Mouse (Mus musculus): ENCODE measurements around the gene Ttc17. TPM values are rescaled to one million over a fixed set of nuclear protein-coding genes. Genes with fewer than 3 reads are reported as not detected.
A peak's percentile ranks its signal among the peaks of the same experiment; 100 is the strongest.

Gene Ttc17
- polyA plus RNA-seq, 1 experiment from 2014 or later = 24.6 TPM

- peaks cover 18% of the 10 kb centered on the region for H3K4me1 ChIP-seq
- no peak overlapping the region for H3K4me2 ChIP-seq
- peak; percentile 73 for ATAC-seq (ENCODE audit: low FRiP score)
- H3K27me3 ChIP-seq (replicated peaks) = no peaks in the 10 kb centered on the region
- H3K9me3 ChIP-seq (replicated peaks) = no peaks in the 10 kb centered on the region
- H3K36me3 ChIP-seq = no peaks in the 10 kb centered on the region
- no peak overlapping the region for H3K4me3 ChIP-seq (replicated peaks)
- H3K9ac ChIP-seq (replicated peaks) = no peak overlapping the region
- no peak overlapping the region for H3K27ac ChIP-seq (replicated peaks)
- 2% methylated on average over 2 of the region's 2 CpGs for WGBS
These were observed 117.3 kb downstream of the Ttc17 start for GRCm38 (mm10) chr2:94289169-94289568.

GRCm38 (mm10) chr2:94288086-94288485 lies 118.4 kb downstream of the Ttc17 start:
- H3K4me3 ChIP-seq (replicated peaks) = no peak overlapping the region
- H3K27ac ChIP-seq (replicated peaks) = no peak overlapping the region
- H3K9me3 ChIP-seq (replicated peaks) = no peaks in the 10 kb centered on the region
- H3K36me3 ChIP-seq = no peaks in the 10 kb centered on the region
- H3K27me3 ChIP-seq (replicated peaks) = no peaks in the 10 kb centered on the region
- no peak overlapping the region for H3K4me2 ChIP-seq
- 43% methylated on average over 5 of the region's 5 CpGs for WGBS
- no peak for ATAC-seq (ENCODE audit: low FRiP score)
- H3K4me1 ChIP-seq = peaks cover 18% of the 10 kb centered on the region
- no peak overlapping the region for H3K9ac ChIP-seq (replicated peaks)

GRCm38 (mm10) chr2:94287435-94287834 lies 119.1 kb downstream of the Ttc17 start:
- WGBS = 83% methylated on average over 7 of the region's 7 CpGs
- no peak for ATAC-seq (ENCODE audit: low FRiP score)
- no peaks in the 10 kb centered on the region for H3K36me3 ChIP-seq
- no peak overlapping the region for H3K4me2 ChIP-seq
- no peak overlapping the region for H3K4me3 ChIP-seq (replicated peaks)
- no peak overlapping the region for H3K27ac ChIP-seq (replicated peaks)
- H3K9ac ChIP-seq (replicated peaks) = no peak overlapping the region
- H3K9me3 ChIP-seq (replicated peaks) = no peaks in the 10 kb centered on the region
- no peaks in the 10 kb centered on the region for H3K27me3 ChIP-seq (replicated peaks)
- peaks cover 18% of the 10 kb centered on the region for H3K4me1 ChIP-seq

- Histone ChIP-seq H3K4me3 (replicated peaks) (no peak overlapping the region), H3K36me3 (no peaks in the 10 kb centered on the region), H3K27me3 (replicated peaks) (no peaks in the 10 kb centered on the region), H3K4me2 (no peak overlapping the region), H3K4me1 (no peaks in the 10 kb centered on the region), H3K9ac (replicated peaks) (no peak overlapping the region), H3K9me3 (replicated peaks) (no peaks in the 10 kb centered on the region), H3K27ac (replicated peaks) (no peak overlapping the region)
- ATAC-seq (ENCODE audit: low FRiP score) = no peak
- WGBS = 85% methylated on average over 6 of the region's 6 CpGs
These were observed 123.0 kb downstream of the Ttc17 start for GRCm38 (mm10) chr2:94283526-94283925.

GRCm38 (mm10) chr2:94279596-94279995 lies 126.9 kb downstream of the Ttc17 start:
- H3K4me3 ChIP-seq (replicated peaks) = no peak overlapping the region
- no peak overlapping the region for H3K4me2 ChIP-seq
- no peak overlapping the region for H3K9ac ChIP-seq (replicated peaks)
- WGBS = 89% methylated on average over 5 of the region's 5 CpGs
- H3K27me3 ChIP-seq (replicated peaks) = no peaks in the 10 kb centered on the region
- H3K9me3 ChIP-seq (replicated peaks) = no peaks in the 10 kb centered on the region
- H3K36me3 ChIP-seq = no peaks in the 10 kb centered on the region
- no peaks in the 10 kb centered on the region for H3K4me1 ChIP-seq
- no peak overlapping the region for H3K27ac ChIP-seq (replicated peaks)
- ATAC-seq (ENCODE audit: low FRiP score) = no peak

- 77% methylated on average over 4 of the region's 4 CpGs for WGBS
- no peak overlapping the region for H3K27ac ChIP-seq (replicated peaks)
These were observed 130.4 kb downstream of the Ttc17 start for GRCm38 (mm10) chr2:94276103-94276502.

GRCm38 (mm10) chr2:94275658-94276057 lies 130.8 kb downstream of the Ttc17 start:
- no peak overlapping the region for H3K4me2 ChIP-seq
- H3K4me3 ChIP-seq (replicated peaks) = no peak overlapping the region
- H3K27ac ChIP-seq (replicated peaks) = no peak overlapping the region
- H3K27me3 ChIP-seq (replicated peaks) = no peaks in the 10 kb centered on the region
- peaks cover 14% of the 10 kb centered on the region for H3K4me1 ChIP-seq
- 82% methylated on average over 3 of the region's 3 CpGs for WGBS
- ATAC-seq (ENCODE audit: low FRiP score) = no peak
- no peak overlapping the region for H3K9ac ChIP-seq (replicated peaks)
- H3K9me3 ChIP-seq (replicated peaks) = no peaks in the 10 kb centered on the region
- H3K36me3 ChIP-seq = no peaks in the 10 kb centered on the region

More at GRCm38 (mm10) chr2:94276103-94276502, 130.4 kb downstream of the Ttc17 start:
- Histone ChIP-seq H3K36me3 (no peaks in the 10 kb centered on the region), H3K9ac (replicated peaks) (no peak overlapping the region), H3K4me2 (no peak overlapping the region), H3K4me1 (peaks cover 14% of the 10 kb centered on the region), H3K27me3 (replicated peaks) (no peaks in the 10 kb centered on the region), H3K4me3 (replicated peaks) (no peak overlapping the region), H3K9me3 (replicated peaks) (no peaks in the 10 kb centered on the region)
- no peak for ATAC-seq (ENCODE audit: low FRiP score)

GRCm38 (mm10) chr2:94273154-94274021 lies 133.1 kb downstream of the Ttc17 start:
- H3K9ac ChIP-seq (replicated peaks) = peak overlapping the region; percentile 69
- H3K36me3 ChIP-seq = no peaks in the 10 kb centered on the region
- H3K9me3 ChIP-seq (replicated peaks) = no peaks in the 10 kb centered on the region
- H3K4me2 ChIP-seq = peak overlapping the region; percentile 78
- peak; percentile 94 for ATAC-seq (ENCODE audit: low FRiP score)
- no peaks in the 10 kb centered on the region for H3K27me3 ChIP-seq (replicated peaks)
- peak overlapping the region; percentile 49 for H3K4me3 ChIP-seq (replicated peaks)
- peak overlapping the region; percentile 84 for H3K27ac ChIP-seq (replicated peaks)
- H3K4me1 ChIP-seq = peaks cover 14% of the 10 kb centered on the region
- WGBS = 1% methylated on average over 62 of the region's 72 CpGs

- Histone ChIP-seq H3K27me3 (replicated peaks) (no peaks in the 10 kb centered on the region), H3K9me3 (replicated peaks) (no peaks in the 10 kb centered on the region), H3K27ac (replicated peaks) (no peak overlapping the region), H3K4me2 (no peak overlapping the region), H3K9ac (replicated peaks) (no peak overlapping the region), H3K4me3 (replicated peaks) (no peak overlapping the region), H3K4me1 (peaks cover 31% of the 10 kb centered on the region), H3K36me3 (no peaks in the 10 kb centered on the region)
- 89% methylated on average over 10 of the region's 10 CpGs for WGBS
- ATAC-seq (ENCODE audit: low FRiP score) = no peak
These were observed 135.3 kb downstream of the Ttc17 start for GRCm38 (mm10) chr2:94271176-94271575.

GRCm38 (mm10) chr2:94268835-94269234 lies 137.7 kb downstream of the Ttc17 start:
- Histone ChIP-seq H3K27me3 (replicated peaks) (no peaks in the 10 kb centered on the region), H3K4me3 (replicated peaks) (no peak overlapping the region), H3K4me1 (peaks cover 47% of the 10 kb centered on the region), H3K9ac (replicated peaks) (no peak overlapping the region), H3K9me3 (replicated peaks) (no peaks in the 10 kb centered on the region), H3K36me3 (no peaks in the 10 kb centered on the region), H3K27ac (replicated peaks) (no peak overlapping the region), H3K4me2 (no peak overlapping the region)
- ATAC-seq (ENCODE audit: low FRiP score) = no peak
- WGBS = 87% methylated on average over 8 of the region's 8 CpGs

GRCm38 (mm10) chr2:94267213-94267850 lies 139.2 kb downstream of the Ttc17 start:
- Histone ChIP-seq H3K27me3 (replicated peaks) (no peaks in the 10 kb centered on the region), H3K4me2 (no peak overlapping the region), H3K36me3 (no peaks in the 10 kb centered on the region), H3K4me1 (peaks cover 50% of the 10 kb centered on the region), H3K9me3 (replicated peaks) (no peaks in the 10 kb centered on the region), H3K9ac (replicated peaks) (no peak overlapping the region), H3K27ac (replicated peaks) (0 out of 2 replicates have a peak overlapping the region, but pooled peaks have one; percentile 18), H3K4me3 (replicated peaks) (no peak overlapping the region)
- 40% methylated on average over 4 of the region's 4 CpGs for WGBS
- ATAC-seq (ENCODE audit: low FRiP score) = no peak
